Mouse (Mus musculus) hindbrain, embryonic 13.5 days (tissue): ENCODE data around the gene Gm3893. TPM values are rescaled to one million over a fixed set of nuclear protein-coding genes. Genes with fewer than 3 reads are reported as not detected.
"Not testable (repeated sequence)": the region's sequence is repeated elsewhere in the genome, so short reads cannot be mapped to it uniquely, and the experiment has no call there.

Experiments
- ATAC-seq: fragments of 200-750 bp; cut with Nextera tagmentation; 2 replicates; pipeline ENCODE4 v1.8.0; 2017; ENCODE audit warnings: moderate TSS enrichment; ENCODE audit not compliant: low FRiP score
- H3K27ac ChIP-seq: fragments of 300-500 bp; sonication (generic); 2 replicates; pipeline ENCODE4 v1.5.1; 2015; ENCODE audit warnings: inconsistent platforms, mild to moderate bottlenecking, moderate library complexity
- H3K27me3 ChIP-seq: fragments of 300-500 bp; sonication (generic); 2 replicates; pipeline ENCODE4 v1.6.1; 2015; ENCODE audit warnings: mild to moderate bottlenecking, inconsistent platforms
- H3K36me3 ChIP-seq: fragments of 300-500 bp; sonication (generic); 2 replicates; pipeline ENCODE4 v1.6.1; 2015; ENCODE audit warnings: mild to moderate bottlenecking, inconsistent platforms
- H3K4me1 ChIP-seq: fragments of 300-500 bp; sonication (generic); replicated peaks from 2 replicates; pipeline ENCODE4 v1.6.1; 2015; ENCODE audit warnings: inconsistent platforms
- H3K4me2 ChIP-seq: fragments of 300-500 bp; sonication (generic); 2 replicates; pipeline ENCODE4 v1.6.1; 2015; ENCODE audit warnings: inconsistent platforms, mild to moderate bottlenecking, moderate library complexity
- H3K4me3 ChIP-seq: fragments of 300-500 bp; sonication (generic); 2 replicates; pipeline ENCODE4 v1.5.1; 2015; ENCODE audit warnings: mild to moderate bottlenecking, inconsistent platforms
- H3K9ac ChIP-seq: fragments of 300-500 bp; sonication (generic); 2 replicates; pipeline ENCODE4 v1.6.1; 2015; ENCODE audit warnings: mild to moderate bottlenecking, inconsistent platforms
- H3K9me3 ChIP-seq: fragments of 300-500 bp; sonication (generic); 2 replicates; pipeline ENCODE4 v1.6.1; 2016; ENCODE audit warnings: inconsistent platforms
- WGBS: fragments of 180-500 bp; shearing (Covaris S2); methylation state at CpG from one replicate; pipeline ENCODE4 v1.1.7; 2015; 5-methylcytosine and 5-hydroxymethylcytosine counted together
- polyA plus RNA-seq: library from polyadenylated mRNA; unstranded; fragments of >200 nt; fragmentation: Nextera tagmentation; extraction: Ambion mirVana; gene quantifications from 2 replicates; pipeline ENCODE4 v1.2.1, GENCODE M21; 2015

The Gm3893 gene
- not detected in 2 replicates for polyA plus RNA-seq

DNA sequence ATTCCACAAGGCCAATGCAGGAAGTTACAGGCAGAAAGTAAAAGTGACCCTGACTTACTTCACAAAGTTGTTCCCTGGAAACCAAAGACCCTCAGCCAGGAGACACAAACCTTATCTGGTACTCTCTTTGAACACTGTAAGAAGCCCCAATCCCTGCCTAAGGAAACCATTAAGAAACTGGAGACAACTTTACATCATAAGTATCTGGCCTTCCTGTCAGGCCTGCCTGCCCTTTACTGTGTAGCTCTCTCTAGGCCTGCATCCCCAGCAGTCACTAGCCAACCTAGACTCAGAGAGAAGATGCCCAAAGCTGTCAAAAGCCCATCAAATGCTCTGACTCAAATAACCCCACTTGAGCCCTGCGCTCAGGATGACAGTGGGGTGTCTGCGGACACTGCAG, at the start of gene Gm3893:
Gene Gm3893, plus strand, starts transcription at position 301 of the 400 bp plus-strand sequence.
- not testable (repeated sequence) for H3K27ac ChIP-seq, H3K9me3 ChIP-seq, H3K4me3 ChIP-seq, H3K36me3 ChIP-seq, H3K4me1 ChIP-seq, H3K27me3 ChIP-seq, H3K4me2 ChIP-seq, ATAC-seq, H3K9ac ChIP-seq
- WGBS, result no CpG with 5 or more reads among the region's 2 CpGs

DNA sequence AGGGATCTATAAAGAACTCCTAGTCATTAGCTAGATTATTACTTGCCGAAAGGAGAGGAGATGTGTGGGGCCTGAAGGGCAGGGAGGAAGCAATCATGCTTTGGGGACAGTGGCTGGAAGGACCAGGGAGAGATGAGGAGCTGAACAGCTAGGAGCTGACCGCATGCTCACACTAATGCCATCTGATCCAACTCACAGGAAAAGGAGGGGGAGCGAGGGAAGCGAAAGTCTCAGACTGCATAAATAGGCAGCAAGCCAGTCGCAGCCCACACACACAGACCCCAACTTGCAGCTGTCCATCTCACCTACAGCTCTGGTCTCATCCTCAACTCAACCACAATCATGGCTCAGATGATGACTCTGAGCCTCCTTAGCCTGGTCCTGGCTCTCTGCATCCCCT, 23.5 kb downstream of the Gm3893 start, which contains the start of gene Gm13304:
Gene Gm13304, plus strand, starts transcription at position 301 of the 400 bp plus-strand sequence.
- no CpG with 5 or more reads among the region's 5 CpGs for WGBS
- H3K4me1 ChIP-seq, H3K9me3 ChIP-seq, H3K4me2 ChIP-seq, H3K27ac ChIP-seq, H3K9ac ChIP-seq, ATAC-seq, H3K27me3 ChIP-seq, H3K36me3 ChIP-seq, H3K4me3 ChIP-seq: not testable (repeated sequence)

Other genes starting within 250 kb of the Gm3893 start
- gene Gm21541, start 187.6 kb upstream of the Gm3893 start, polyA plus RNA-seq, result not detected in 2 replicates
- 7.8 and 10.6 TPM in 2 replicates for gene Gm20878, start 149.6 kb upstream of the Gm3893 start, polyA plus RNA-seq
- gene Fam205a4, start 125.1 kb upstream of the Gm3893 start, polyA plus RNA-seq, result 0.87 and 0.92 TPM in 2 replicates
- gene Gm21093, start 56.5 kb upstream of the Gm3893 start, polyA plus RNA-seq, result 0.39 and 0.60 TPM in 2 replicates
- gene Gm13304, start 23.6 kb downstream of the Gm3893 start, polyA plus RNA-seq, result not detected in 2 replicates
- 1.3 and 1.4 TPM in 2 replicates for gene Gm13306, start 62.2 kb downstream of the Gm3893 start, polyA plus RNA-seq
- 0.60 TPM in 1 of 2 replicates, not detected in the other for gene Gm13305, start 77.4 kb downstream of the Gm3893 start, polyA plus RNA-seq
- gene Gm10600, start 149.4 kb downstream of the Gm3893 start, polyA plus RNA-seq, result not detected in 2 replicates
- gene Ccl21b, start 164.6 kb downstream of the Gm3893 start, polyA plus RNA-seq, result not detected in 2 replicates
- gene Gm21953, start 203.1 kb downstream of the Gm3893 start, polyA plus RNA-seq, result not detected in 2 replicates
- not detected in 2 replicates for gene Fam205a3, start 227.1 kb downstream of the Gm3893 start, polyA plus RNA-seq